28 mouse cellular contexts compared by ENCODE assay signal in genomic region chr2:35565051-35565836, GRCm38 (mm10). TPM values are rescaled to one million over a fixed set of nuclear protein-coding genes. Genes with fewer than 3 reads are reported as not detected.
DNase-seq lines count a peak whose midpoint lies in the region; ATAC-seq and TF ChIP-seq lines count a peak whose summit lies in the region.
"Had no signal": no experiment of that assay in that cellular context is flagged by ENCODE, and none has a peak within 500 bp of the region (broad histone marks: within the 10 kb centered on the region; RNA-seq: fewer than 3 reads in every experiment).

No protein-coding gene starts in this region.

- ATAC-seq in megakaryocyte, adult 5-6 weeks (ENCODE audit: poor library complexity, severe bottlenecking): no peak
- ATAC-seq: activated CD4-positive, CD25-positive, alpha-beta regulatory T cell, adult 4 months; forebrain, embryonic 16.5 days; hindbrain, postnatal 0 days; inflammation-experienced regulatory T-cells, adult 6 months; intestine, embryonic 16.5 days had no signal

- DNase-seq in gastrocnemius, adult 2 months: no peak
- no peak for DNase-seq in gastrocnemius, postnatal 4 days (ENCODE audit: low spot score in 2 of 2)
- peak; percentile 30 for DNase-seq in ZHBTc4 (ENCODE audit: low read depth, low spot score)
- DNase-seq in kidney, postnatal 14 days: no peak
- DNase-seq: adrenal gland, adult 8-10 months; adrenal gland, postnatal 25 days; cerebellum, adult 11-12 months; cerebellum, adult 8-10 months; cerebellum, postnatal 10 days; cerebellum, postnatal 36 days; embryo, embryonic 11 days; gastrocnemius, postnatal 14 days; heart, adult 2 months; heart, postnatal 10 days; heart, postnatal 4 days had no signal

- no peak for TF ChIP-seq CTCF in gastrocnemius, adult 2 months (IDR thresholded peaks at IDR 0.05)

- H3K4me1 ChIP-seq in megakaryocyte, embryonic 14.5 days: peaks cover 61% of the 10 kb centered on the region
- H3K4me1 ChIP-seq: embryonic facial prominence, embryonic 10.5 days; forebrain, embryonic 12.5 days had no signal

- intact Hi-C loops in gastrocnemius, adult 2 months (cut with DNase I): no loop called here

- H3K36me3 ChIP-seq in megakaryocyte, embryonic 14.5 days (replicated peaks; ENCODE audit: low read length): no peaks in the 10 kb centered on the region
- H3K36me3 ChIP-seq: embryonic facial prominence, embryonic 10.5 days; embryonic facial prominence, embryonic 13.5 days; forebrain, embryonic 12.5 days; heart, embryonic 15.5 days had no signal

- H3K27ac ChIP-seq in gastrocnemius, adult 2 months: peak overlapping the region; percentile 92
- H3K27ac ChIP-seq: embryonic facial prominence, embryonic 10.5 days; embryonic facial prominence, embryonic 13.5 days; forebrain, embryonic 12.5 days; heart, adult 2 months; heart, embryonic 15.5 days; hindbrain, embryonic 14.5 days; hindbrain, postnatal 0 days had no signal

- peaks cover 9% of the 10 kb centered on the region for H3K9me3 ChIP-seq in megakaryocyte, embryonic 14.5 days
- H3K9me3 ChIP-seq: embryonic facial prominence, embryonic 10.5 days; embryonic facial prominence, embryonic 13.5 days; heart, embryonic 15.5 days had no signal

- H3K27me3 ChIP-seq in megakaryocyte, embryonic 14.5 days (replicated peaks): peaks cover 97% of the 10 kb centered on the region
- H3K27me3 ChIP-seq: embryonic facial prominence, embryonic 13.5 days; forebrain, embryonic 12.5 days; heart, embryonic 15.5 days had no signal

- H3K4me3 ChIP-seq in gastrocnemius, adult 2 months: no peak overlapping the region
- peak overlapping the region; percentile 73 for H3K4me3 ChIP-seq in megakaryocyte, embryonic 14.5 days (replicated peaks)
- H3K4me3 ChIP-seq: embryonic facial prominence, embryonic 10.5 days; embryonic facial prominence, embryonic 13.5 days; erythroblast, embryonic 14.5 days; forebrain, embryonic 12.5 days; heart, adult 2 months; heart, embryonic 15.5 days had no signal

RNA-seq across cellular contexts. Expression of gene Dab2ip, which starts 7.2 kb away (rescaled TPM):
- total RNA-seq in gastrocnemius, adult 2 months (2021): 10 to 100 TPM; 38.2 to 52.0 TPM
- 10 to 100 TPM; 72.7 to 80.4 TPM for total RNA-seq in gastrocnemius, postnatal 4 days (2021)
- 1.3 and 5.0 TPM in 2 replicates for polyA plus RNA-seq in megakaryocyte, embryonic 14.5 days (2012; ENCODE audit: insufficient read depth, low replicate concordance)
- total RNA-seq in megakaryocyte, adult 5-6 weeks (2015): 3.7 and 4.9 TPM in 2 replicates
- total RNA-seq in megakaryocyte, adult 5-6 weeks (2017): 2.1 and 2.7 TPM in 2 replicates

Comparison
In these comparisons a context has a peak if more than half of its experiments do, and no peak if none do; other contexts are left out.
1. RNA of gene Dab2ip, which starts 7.2 kb away (total RNA-seq): 72.7 to 80.4 TPM in gastrocnemius, postnatal 4 days and 38.2 to 52.0 TPM in gastrocnemius, adult 2 months; 2.1 to 4.9 TPM in megakaryocyte, adult 5-6 weeks; every median in the first group is over 4 times any median in the second.